Mouse (Mus musculus) embryonic facial prominence, embryonic 10.5 days (tissue): ENCODE data around the gene Skint4. TPM values are rescaled to one million over a fixed set of nuclear protein-coding genes. Genes with fewer than 3 reads are reported as not detected.

Experiments used
- DNase-seq: peaks from one replicate; pipeline ENCODE4 v3.0.0-alpha.2; 2017; ENCODE audit warnings: low spot score
- H3K27ac ChIP-seq: fragments of 300-500 bp; sonication (generic); replicated peaks from 2 replicates; pipeline ENCODE4 v1.5.1; 2016; ENCODE audit warnings: mild to moderate bottlenecking
- H3K27me3 ChIP-seq: fragments of 300-500 bp; sonication (generic); replicated peaks from 2 replicates; pipeline ENCODE4 v1.6.1; 2016; ENCODE audit warnings: low read depth, mild to moderate bottlenecking; ENCODE audit not compliant: poor library complexity, severe bottlenecking
- H3K36me3 ChIP-seq: fragments of 300-500 bp; sonication (generic); replicated peaks from 2 replicates; pipeline ENCODE4 v1.6.1; 2016; ENCODE audit warnings: mild to moderate bottlenecking, moderate library complexity
- H3K4me1 ChIP-seq: fragments of 300-500 bp; sonication (generic); 2 replicates; pipeline ENCODE4 v1.6.1; 2016
- H3K4me3 ChIP-seq: fragments of 300-500 bp; sonication (generic); 2 replicates; pipeline ENCODE4 v1.5.1; 2016; ENCODE audit warnings: mild to moderate bottlenecking, moderate library complexity
- H3K9me3 ChIP-seq: fragments of 300-500 bp; sonication (generic); 2 replicates; pipeline ENCODE4 v1.6.1; 2016; ENCODE audit warnings: mild to moderate bottlenecking
- polyA plus RNA-seq: library from polyadenylated mRNA; unstranded; fragments of >200 nt; fragmentation: Nextera tagmentation; extraction: Ambion mirVana; gene quantifications from 2 replicates; pipeline ENCODE4 v1.2.1, GENCODE M21; 2016

Gene Skint4
- polyA plus RNA-seq = not detected in 2 replicates

GRCm38 (mm10) chr4:112071716-112072115 lies at the start of gene Skint4:
Gene Skint4 (plus strand): TSS chr4:112072016.
- no peaks in the 10 kb centered on the region for H3K27me3 ChIP-seq
- no peak within 1 kb of the TSS for H3K27ac ChIP-seq
- DNase-seq = no peak
- H3K9me3 ChIP-seq = peaks cover 3% of the 10 kb centered on the region; the same call in 1 of the 2 replicates
- H3K4me3 ChIP-seq = no peak within 1 kb of the TSS
- H3K4me1 ChIP-seq = no peaks in the 10 kb centered on the region
- no peaks in the 10 kb centered on the region for H3K36me3 ChIP-seq

Other genes starting within 250 kb of the Skint4 start
- not detected in 2 replicates for gene Slc5a9, start 169.1 kb upstream of the Skint4 start, polyA plus RNA-seq
- not detected in 2 replicates for gene Skint8, start 152.6 kb upstream of the Skint4 start, polyA plus RNA-seq
- not detected in 2 replicates for gene Skint7, start 99.1 kb upstream of the Skint4 start, polyA plus RNA-seq
- not detected in 2 replicates for gene Skint1, start 65.7 kb upstream of the Skint4 start, polyA plus RNA-seq
- gene Skint3, start 160.2 kb downstream of the Skint4 start, polyA plus RNA-seq = not detected in 2 replicates